Mouse (Mus musculus) lung, postnatal 0 days (tissue): ENCODE measurements around the gene Nfatc2ip. TPM values are rescaled to one million over a fixed set of nuclear protein-coding genes. Genes with fewer than 3 reads are reported as not detected.
A peak's percentile ranks its signal among the peaks of the same experiment; 100 is the strongest.

Source experiments
- ATAC-seq: fragments of 200-750 bp; cut with Nextera tagmentation; 2 replicates; pipeline ENCODE4 v1.8.0; 2017; ENCODE audit warnings: moderate library complexity
- DNase-seq: peaks from one replicate; pipeline ENCODE4 v3.0.0-alpha.2; 2016; ENCODE audit warnings: low spot score
- H3K27ac ChIP-seq: fragments of 300-500 bp; sonication (generic); 2 replicates; pipeline ENCODE4 v1.5.1; 2014; ENCODE audit warnings: antibody characterized with exemption, mild to moderate bottlenecking, low read length, mixed read lengths
- H3K27me3 ChIP-seq: fragments of 300-500 bp; sonication (generic); replicated peaks from 2 replicates; pipeline ENCODE4 v1.6.1; 2014; ENCODE audit warnings: low read length, mixed read lengths; ENCODE audit not compliant: insufficient read depth
- H3K36me3 ChIP-seq: fragments of 300-500 bp; sonication (generic); 2 replicates; pipeline ENCODE4 v1.6.1; 2014; ENCODE audit warnings: low read length, mixed read lengths; ENCODE audit not compliant: insufficient read depth
- H3K4me1 ChIP-seq: fragments of 300-500 bp; sonication (generic); 2 replicates; pipeline ENCODE4 v1.6.1; 2014; ENCODE audit warnings: antibody characterized with exemption, low read depth, low read length, mixed read lengths; ENCODE audit not compliant: insufficient read depth
- H3K4me2 ChIP-seq: fragments of 300-500 bp; sonication (generic); replicated peaks from 2 replicates; pipeline ENCODE4 v1.6.1; 2014; ENCODE audit warnings: low read depth, mild to moderate bottlenecking, low read length, moderate library complexity, mixed read lengths
- H3K4me3 ChIP-seq: fragments of 300-500 bp; sonication (generic); 2 replicates; pipeline ENCODE4 v1.5.1; 2014; ENCODE audit warnings: low read depth, low read length
- H3K9ac ChIP-seq: fragments of 300-500 bp; sonication (generic); replicated peaks from 2 replicates; pipeline ENCODE4 v1.6.1; 2014; ENCODE audit warnings: low read depth, mild to moderate bottlenecking
- H3K9me3 ChIP-seq: fragments of 300-500 bp; sonication (generic); 2 replicates; pipeline ENCODE4 v1.6.1; 2016; ENCODE audit warnings: low read length, mixed read lengths
- CTCF ChIP-seq: IDR thresholded peaks from 2 replicates; pipeline ENCODE4 v1.5.1; 2016; ENCODE audit warnings: antibody characterized with exemption, mild to moderate bottlenecking
- EP300 ChIP-seq: IDR thresholded peaks from 2 replicates; pipeline ENCODE4 v1.6.1; 2016; ENCODE audit warnings: antibody characterized with exemption, mild to moderate bottlenecking, control low read depth
- WGBS: fragments of 180-500 bp; shearing (Covaris S2); extraction: QIAGEN DNeasy Blood & Tissue Kit; methylation state at CpG from one replicate; pipeline ENCODE4 v1.1.7; 2014; 5-methylcytosine and 5-hydroxymethylcytosine counted together
- microRNA-seq: library from miRNA; unstranded; fragments of <30 nt; microRNA quantifications from one replicate; pipeline ENCODE4, GENCODE M21; 2016
- polyA plus RNA-seq: library from polyadenylated mRNA; unstranded; fragments of >200 nt; fragmentation: Nextera tagmentation; extraction: Ambion mirVana; gene quantifications from 2 replicates; pipeline ENCODE4 v1.2.1, GENCODE M21; 2015

Nfatc2ip gene
- polyA plus RNA-seq, 1 experiment from 2014 or later: 2.0 TPM

- H3K4me3 ChIP-seq: no peak overlapping the region
- H3K27ac ChIP-seq: no peak overlapping the region
- H3K9ac ChIP-seq: no peak overlapping the region
- H3K4me2 ChIP-seq: no peak overlapping the region
- DNase-seq: no peak
- no peaks in the 10 kb centered on the region for H3K9me3 ChIP-seq
- WGBS: 66% methylated on average over 6 of the region's 6 CpGs
- no peak for TF ChIP-seq EP300
- TF ChIP-seq CTCF: no peak
- no peak for ATAC-seq
- no peaks in the 10 kb centered on the region for H3K36me3 ChIP-seq
- H3K4me1 ChIP-seq: no peaks in the 10 kb centered on the region
- no peaks in the 10 kb centered on the region for H3K27me3 ChIP-seq
Observed at GRCm38 (mm10) chr7:126340206-126340618, 56.3 kb downstream of the Nfatc2ip start.

GRCm38 (mm10) chr7:126339521-126339971 is 57.0 kb downstream of the Nfatc2ip start:
- Histone ChIP-seq H3K4me2 (no peak overlapping the region), H3K9ac (no peak overlapping the region), H3K27me3 (no peaks in the 10 kb centered on the region), H3K36me3 (no peaks in the 10 kb centered on the region), H3K9me3 (no peaks in the 10 kb centered on the region), H3K27ac (no peak overlapping the region), H3K4me1 (no peaks in the 10 kb centered on the region), H3K4me3 (no peak overlapping the region)
- ATAC-seq (no peak), DNase-seq (no peak)
- WGBS: 65% methylated on average over 8 of the region's 8 CpGs
- TF ChIP-seq EP300: no peak
- TF ChIP-seq CTCF: no peak

- no peaks in the 10 kb centered on the region for H3K27me3 ChIP-seq
- no peak overlapping the region for H3K9ac ChIP-seq
- DNase-seq: no peak
- TF ChIP-seq CTCF (no peak), EP300 (no peak)
- H3K4me3 ChIP-seq: no peak overlapping the region
- no peak overlapping the region for H3K27ac ChIP-seq
- ATAC-seq: no peak
- H3K9me3 ChIP-seq: no peaks in the 10 kb centered on the region
- H3K4me1 ChIP-seq: no peaks in the 10 kb centered on the region
- WGBS: 74% methylated on average over 8 of the region's 8 CpGs
- H3K4me2 ChIP-seq: no peak overlapping the region
- H3K36me3 ChIP-seq: no peaks in the 10 kb centered on the region
Observed at GRCm38 (mm10) chr7:126338906-126339305, 57.6 kb downstream of the Nfatc2ip start.

GRCm38 (mm10) chr7:126335556-126335955 is 61.0 kb downstream of the Nfatc2ip start:
- H3K27ac ChIP-seq: no peak overlapping the region
- ATAC-seq (no peak), DNase-seq (no peak)
- H3K9ac ChIP-seq: no peak overlapping the region
- H3K4me2 ChIP-seq: no peak overlapping the region
- H3K4me3 ChIP-seq: no peak overlapping the region
- 93% methylated on average over 1 of the region's 1 CpGs for WGBS
- H3K27me3 ChIP-seq: no peaks in the 10 kb centered on the region
- H3K36me3 ChIP-seq: no peaks in the 10 kb centered on the region
- H3K4me1 ChIP-seq: no peaks in the 10 kb centered on the region
- no peaks in the 10 kb centered on the region for H3K9me3 ChIP-seq
- TF ChIP-seq CTCF: peak; percentile 54
- TF ChIP-seq EP300: no peak

Small RNAs within 50 kb of the gene (microRNA-seq; reads per million reads assigned to microRNA genes)
- not detected for gene Mir7058

Other genes starting within 250 kb of the Nfatc2ip start
- gene Xpo6, start 196.2 kb downstream of the Nfatc2ip start, polyA plus RNA-seq: 19.7 and 20.8 TPM in 2 replicates
- gene Sbk1, start 124.1 kb downstream of the Nfatc2ip start, polyA plus RNA-seq: 5.5 and 5.7 TPM in 2 replicates
- 1.6 and 1.7 TPM in 2 replicates for gene Lat, start 27.2 kb downstream of the Nfatc2ip start, polyA plus RNA-seq
- 50.3 and 53.7 TPM in 2 replicates for gene Spns1, start 19.3 kb downstream of the Nfatc2ip start, polyA plus RNA-seq
- gene Cd19, start 18.2 kb upstream of the Nfatc2ip start, polyA plus RNA-seq: 0.57 and 1.4 TPM in 2 replicates
- 27.3 and 28.3 TPM in 2 replicates for gene Rabep2, start 32.0 kb upstream of the Nfatc2ip start, polyA plus RNA-seq
- 0.14 and 0.29 TPM in 2 replicates for gene Atp2a1, start 66.4 kb upstream of the Nfatc2ip start, polyA plus RNA-seq
- 25.6 and 28.6 TPM in 2 replicates for gene Sh2b1, start 78.7 kb upstream of the Nfatc2ip start, polyA plus RNA-seq
- gene Tufm, start 90.6 kb upstream of the Nfatc2ip start, polyA plus RNA-seq: 47.3 and 49.7 TPM in 2 replicates
- 22.1 and 24.5 TPM in 2 replicates for gene Atxn2l, start 106.7 kb upstream of the Nfatc2ip start, polyA plus RNA-seq
- gene Eif3c, start 169.7 kb upstream of the Nfatc2ip start, polyA plus RNA-seq: 141 and 154 TPM in 2 replicates
- 3.9 and 4.1 TPM in 2 replicates for gene Apobr, start 188.2 kb upstream of the Nfatc2ip start, polyA plus RNA-seq
- gene Cln3, start 189.1 kb upstream of the Nfatc2ip start, polyA plus RNA-seq: 33.0 and 38.3 TPM in 2 replicates
- 0.31 TPM in 1 of 2 replicates, not detected in the other for gene Il27, start 198.2 kb upstream of the Nfatc2ip start, polyA plus RNA-seq
- gene Nupr1, start 234.1 kb upstream of the Nfatc2ip start, polyA plus RNA-seq: 266 and 308 TPM in 2 replicates